Mouse (Mus musculus) limb, embryonic 13.5 days (tissue): ENCODE data around the gene Ago1. TPM values are rescaled to one million over a fixed set of nuclear protein-coding genes. Genes with fewer than 3 reads are reported as not detected.
A peak's percentile ranks its signal among the peaks of the same experiment; 100 is the strongest.

Experiments used
- ATAC-seq: fragments of 200-750 bp; cut with Nextera tagmentation; 2 replicates; pipeline ENCODE4 v1.8.0; 2017; ENCODE audit warnings: low read depth, moderate number of reproducible peaks, moderate TSS enrichment; ENCODE audit not compliant: low FRiP score
- H3K27ac ChIP-seq: fragments of 300-500 bp; sonication (generic); 2 replicates; pipeline ENCODE4 v1.5.1; 2015; ENCODE audit warnings: inconsistent platforms, mild to moderate bottlenecking, moderate library complexity
- H3K27me3 ChIP-seq: fragments of 300-500 bp; sonication (generic); 2 replicates; pipeline ENCODE4 v1.6.1; 2015; ENCODE audit warnings: mild to moderate bottlenecking, inconsistent platforms
- H3K36me3 ChIP-seq: fragments of 300-500 bp; sonication (generic); 2 replicates; pipeline ENCODE4 v1.6.1; 2015; ENCODE audit warnings: inconsistent platforms, mild to moderate bottlenecking, moderate library complexity
- H3K4me1 ChIP-seq: fragments of 300-500 bp; sonication (generic); 2 replicates; pipeline ENCODE4 v1.6.1; 2015; ENCODE audit warnings: inconsistent platforms
- H3K4me2 ChIP-seq: fragments of 300-500 bp; sonication (generic); replicated peaks from 2 replicates; pipeline ENCODE4 v1.6.1; 2015; ENCODE audit warnings: inconsistent platforms, mild to moderate bottlenecking, moderate library complexity
- H3K4me3 ChIP-seq: fragments of 300-500 bp; sonication (generic); 2 replicates; pipeline ENCODE4 v1.5.1; 2015; ENCODE audit warnings: moderate library complexity, mild to moderate bottlenecking, inconsistent platforms
- H3K9ac ChIP-seq: fragments of 300-500 bp; sonication (generic); 2 replicates; pipeline ENCODE4 v1.6.1; 2015; ENCODE audit warnings: mild to moderate bottlenecking, inconsistent platforms
- H3K9me3 ChIP-seq: fragments of 300-500 bp; sonication (generic); 2 replicates; pipeline ENCODE4 v1.6.1; 2016; ENCODE audit warnings: inconsistent platforms
- WGBS: fragments of 180-500 bp; shearing (Covaris S2); methylation state at CpG from one replicate; pipeline ENCODE4 v1.1.7; 2015; 5-methylcytosine and 5-hydroxymethylcytosine counted together
- polyA plus RNA-seq: library from polyadenylated mRNA; unstranded; fragments of >200 nt; fragmentation: Nextera tagmentation; extraction: Ambion mirVana; gene quantifications from 2 replicates; pipeline ENCODE4 v1.2.1, GENCODE M21; 2015

The Ago1 gene
- polyA plus RNA-seq, 1 experiment from 2014 or later, result 4.9 TPM

- Histone ChIP-seq H3K9ac (no peak overlapping the region), H3K4me2 (no peak overlapping the region), H3K4me3 (no peak overlapping the region), H3K27ac (no peak overlapping the region), H3K27me3 (no peaks in the 10 kb centered on the region), H3K9me3 (no peaks in the 10 kb centered on the region), H3K4me1 (no peaks in the 10 kb centered on the region), H3K36me3 (peaks cover 32% of the 10 kb centered on the region)
- ATAC-seq, result no peak
- 93% methylated on average over 2 of the region's 2 CpGs for WGBS
These were observed 34.3 kb downstream of the Ago1 start for GRCm38 (mm10) chr4:126434094-126434493.

- WGBS, result 86% methylated on average over 4 of the region's 4 CpGs
- no peak overlapping the region for H3K27ac ChIP-seq
- H3K9me3 ChIP-seq, result no peaks in the 10 kb centered on the region
- H3K36me3 ChIP-seq, result peaks cover 23% of the 10 kb centered on the region
- H3K4me1 ChIP-seq, result peaks cover 6% of the 10 kb centered on the region
- H3K4me2 ChIP-seq, result no peak overlapping the region
- no peak overlapping the region for H3K9ac ChIP-seq
- ATAC-seq, result no peak
- no peak overlapping the region for H3K4me3 ChIP-seq
- no peaks in the 10 kb centered on the region for H3K27me3 ChIP-seq
These were observed 35.2 kb downstream of the Ago1 start for GRCm38 (mm10) chr4:126433175-126433574.

- Histone ChIP-seq H3K9me3 (no peaks in the 10 kb centered on the region), H3K27ac (no peak overlapping the region), H3K36me3 (peaks cover 10% of the 10 kb centered on the region; the same call in 1 of the 2 replicates), H3K4me3 (no peak overlapping the region), H3K4me2 (no peak overlapping the region), H3K9ac (no peak overlapping the region), H3K4me1 (peaks cover 7% of the 10 kb centered on the region), H3K27me3 (no peaks in the 10 kb centered on the region)
- ATAC-seq, result no peak
- 80% methylated on average over 4 of the region's 4 CpGs for WGBS
These were observed 36.6 kb downstream of the Ago1 start for GRCm38 (mm10) chr4:126431746-126432145.

- Histone ChIP-seq H3K9ac (peak within 1 kb of the TSS; percentile 93), H3K4me2 (peak within 1 kb of the TSS; percentile 92), H3K4me1 (peaks cover 7% of the 10 kb centered on the region), H3K36me3 (no peaks in the 10 kb centered on the region), H3K27me3 (no peaks in the 10 kb centered on the region), H3K9me3 (no peaks in the 10 kb centered on the region), H3K4me3 (peak within 1 kb of the TSS; percentile 94), H3K27ac (peak within 1 kb of the TSS; percentile 85)
- ATAC-seq, result peak; percentile 94
- WGBS, result under 1% methylated on average over 56 of the region's 65 CpGs
These were observed 38.9 kb downstream of the Ago1 start, which contains the start of gene Ago3 for GRCm38 (mm10) chr4:126429347-126430079. TSS of gene Ago3 (minus strand) at chr4:126429556.

GRCm38 (mm10) chr4:126428682-126429346 is 39.6 kb downstream of the Ago1 start:
- H3K4me1 ChIP-seq, result peaks cover 7% of the 10 kb centered on the region
- peak; percentile 50; the same call in 1 of the 2 replicates for ATAC-seq
- peak overlapping the region; percentile 94 for H3K4me3 ChIP-seq
- no peaks in the 10 kb centered on the region for H3K36me3 ChIP-seq
- H3K9ac ChIP-seq, result peak overlapping the region; percentile 93
- peak overlapping the region; percentile 92 for H3K4me2 ChIP-seq
- no peaks in the 10 kb centered on the region for H3K27me3 ChIP-seq
- 2% methylated on average over 24 of the region's 24 CpGs for WGBS
- peak overlapping the region; percentile 85 for H3K27ac ChIP-seq
- no peaks in the 10 kb centered on the region for H3K9me3 ChIP-seq

GRCm38 (mm10) chr4:126423866-126424265 is 44.5 kb downstream of the Ago1 start:
- Histone ChIP-seq H3K36me3 (no peaks in the 10 kb centered on the region), H3K27me3 (no peaks in the 10 kb centered on the region), H3K4me3 (no peak overlapping the region), H3K27ac (no peak overlapping the region), H3K4me1 (peaks cover 7% of the 10 kb centered on the region), H3K4me2 (no peak overlapping the region), H3K9me3 (no peaks in the 10 kb centered on the region), H3K9ac (no peak overlapping the region)
- 91% methylated on average over 2 of the region's 2 CpGs for WGBS
- no peak for ATAC-seq

GRCm38 (mm10) chr4:126415707-126416106 is 52.7 kb downstream of the Ago1 start:
- Histone ChIP-seq H3K4me1 (no peaks in the 10 kb centered on the region), H3K36me3 (peaks cover 16% of the 10 kb centered on the region), H3K4me3 (no peak overlapping the region), H3K27ac (no peak overlapping the region), H3K27me3 (no peaks in the 10 kb centered on the region), H3K9me3 (no peaks in the 10 kb centered on the region), H3K9ac (no peak overlapping the region), H3K4me2 (no peak overlapping the region)
- no peak for ATAC-seq

GRCm38 (mm10) chr4:126412526-126412925 is 55.9 kb downstream of the Ago1 start:
- Histone ChIP-seq H3K9me3 (no peaks in the 10 kb centered on the region), H3K4me2 (no peak overlapping the region), H3K4me1 (no peaks in the 10 kb centered on the region), H3K9ac (no peak overlapping the region), H3K4me3 (no peak overlapping the region), H3K36me3 (peaks cover 16% of the 10 kb centered on the region), H3K27me3 (no peaks in the 10 kb centered on the region), H3K27ac (no peak overlapping the region)
- no peak for ATAC-seq
- 94% methylated on average over 3 of the region's 3 CpGs for WGBS

Other genes with a start within 250 kb of the Ago1 start
- gene Map7d1, start 212.2 kb downstream of the Ago1 start, polyA plus RNA-seq, result 46.5 and 49.9 TPM in 2 replicates
- gene Trappc3, start 206.3 kb downstream of the Ago1 start, polyA plus RNA-seq, result 124 and 126 TPM in 2 replicates
- 39.8 and 42.7 TPM in 2 replicates for gene Col8a2, start 181.8 kb downstream of the Ago1 start, polyA plus RNA-seq
- gene Adprhl2, start 146.9 kb downstream of the Ago1 start, polyA plus RNA-seq, result 88.6 and 91.5 TPM in 2 replicates
- gene Tekt2, start 142.9 kb downstream of the Ago1 start, polyA plus RNA-seq, result 23.6 TPM in 2 replicates
- 17.6 and 22.5 TPM in 2 replicates for gene Ago3, start 39.0 kb downstream of the Ago1 start, polyA plus RNA-seq
- gene Ago4, start 64.9 kb upstream of the Ago1 start, polyA plus RNA-seq, result 2.9 and 3.1 TPM in 2 replicates
- gene Clspn, start 88.4 kb upstream of the Ago1 start, polyA plus RNA-seq, result 44.0 and 46.3 TPM in 2 replicates
- gene 5730409E04Rik, start 141.2 kb upstream of the Ago1 start, polyA plus RNA-seq, result 4.6 and 4.7 TPM in 2 replicates
- 501 and 520 TPM in 2 replicates for gene Psmb2, start 209.0 kb upstream of the Ago1 start, polyA plus RNA-seq